Mouse (Mus musculus) limb, embryonic 15.5 days (tissue): ENCODE results near the gene Cpa1. TPM values are rescaled to one million over a fixed set of nuclear protein-coding genes. Genes with fewer than 3 reads are reported as not detected.

Experiments used
- polyA plus RNA-seq: library from polyadenylated mRNA; unstranded; fragments of >200 nt; fragmentation: Nextera tagmentation; extraction: Ambion mirVana; gene quantifications from 2 replicates; pipeline ENCODE4 v1.2.1, GENCODE M21; 2015

Cpa1 gene
- polyA plus RNA-seq, 1 experiment from 2014 or later, result 1.7 TPM

Other genes starting within 250 kb of the Cpa1 start
- gene Zc3hc1, start 248.2 kb upstream of the Cpa1 start, polyA plus RNA-seq, result 53.1 and 54.3 TPM in 2 replicates
- gene Klhdc10, start 237.3 kb upstream of the Cpa1 start, polyA plus RNA-seq, result 19.5 and 25.5 TPM in 2 replicates
- gene Tmem209, start 129.4 kb upstream of the Cpa1 start, polyA plus RNA-seq, result 28.0 and 28.1 TPM in 2 replicates
- gene Ssmem1, start 129.4 kb upstream of the Cpa1 start, polyA plus RNA-seq, result 0.14 TPM in 1 of 2 replicates, not detected in the other
- gene Cpa2, start 97.6 kb upstream of the Cpa1 start, polyA plus RNA-seq, result 4.8 and 6.7 TPM in 2 replicates
- 5.2 and 6.3 TPM in 2 replicates for gene Cpa4, start 70.8 kb upstream of the Cpa1 start, polyA plus RNA-seq
- 0.27 and 0.83 TPM in 2 replicates for gene Cpa5, start 28.2 kb upstream of the Cpa1 start, polyA plus RNA-seq
- 28.6 and 46.4 TPM in 2 replicates for gene Cep41, start 54.5 kb downstream of the Cpa1 start, polyA plus RNA-seq
- gene Mest, start 84.3 kb downstream of the Cpa1 start, polyA plus RNA-seq, result 1,721 and 1,971 TPM in 2 replicates